Mouse (Mus musculus): ENCODE results near the gene Axdnd1.

GRCm38 (mm10) chr1:156408004-156408403, 13.0 kb downstream of the Axdnd1 start:
- TF ChIP-seq CTCF (IDR thresholded peaks at IDR 0.05; ENCODE audit: control insufficient read depth, insufficient read depth, insufficient read length) (no peak), MAX (IDR thresholded peaks at IDR 0.05) (peak; percentile 11), MYOG (IDR thresholded peaks at IDR 0.05; ENCODE audit: control insufficient read depth, extremely low read depth, insufficient read length) (no peak), CEBPB (IDR thresholded peaks at IDR 0.05; ENCODE audit: low read depth) (no peak), USF1 (IDR thresholded peaks at IDR 0.05; ENCODE audit: low read depth) (no peak), MYOD1 (IDR thresholded peaks at IDR 0.05; ENCODE audit: control insufficient read depth, insufficient read length, low read depth) (peak; percentile 96), FOSL1 (IDR thresholded peaks at IDR 0.05; ENCODE audit: insufficient read depth, low read length, poor library complexity, severe bottlenecking) (no peak)

Measured in C2C12 (cell line).